Mouse (Mus musculus): ENCODE measurements at regions not wholly inside any gene's neighbourhood (a gene's known extent, or its start where the extent isn't known, plus 50 kb on each side); places are given as distances from the start of the nearest gene placed in this dataset.
A peak's percentile ranks its signal among the peaks of the same experiment; 100 is the strongest.

DNA sequence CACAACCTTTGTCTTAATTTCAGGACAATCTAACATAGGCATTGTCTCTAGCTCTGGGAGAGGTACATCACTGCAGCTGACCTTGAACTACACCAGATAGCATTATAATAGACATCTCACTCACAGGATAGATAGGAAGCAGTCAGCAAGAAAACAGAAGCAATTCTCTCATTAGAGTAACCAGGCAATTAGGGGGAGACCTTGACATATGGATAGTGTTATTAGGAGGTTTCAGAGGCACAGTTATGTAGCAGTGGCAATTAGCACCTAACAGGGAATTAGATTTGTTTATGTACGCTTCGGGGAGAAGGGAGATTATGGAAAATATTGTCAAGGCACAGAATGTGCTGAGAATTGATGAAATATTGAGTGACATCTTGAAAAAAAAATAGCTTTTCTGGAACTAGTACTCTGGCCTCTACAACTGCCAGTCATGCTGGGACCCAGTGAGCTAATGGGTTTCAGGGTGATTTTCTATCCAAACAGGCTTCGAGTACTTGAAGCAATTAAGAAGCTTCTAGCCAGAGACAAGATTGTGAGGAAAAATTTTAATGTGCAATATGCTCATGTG, 216.8 kb upstream of the Aco1 start:
- DNase-seq (ENCODE audit: low spot score) = no peak

DNA sequence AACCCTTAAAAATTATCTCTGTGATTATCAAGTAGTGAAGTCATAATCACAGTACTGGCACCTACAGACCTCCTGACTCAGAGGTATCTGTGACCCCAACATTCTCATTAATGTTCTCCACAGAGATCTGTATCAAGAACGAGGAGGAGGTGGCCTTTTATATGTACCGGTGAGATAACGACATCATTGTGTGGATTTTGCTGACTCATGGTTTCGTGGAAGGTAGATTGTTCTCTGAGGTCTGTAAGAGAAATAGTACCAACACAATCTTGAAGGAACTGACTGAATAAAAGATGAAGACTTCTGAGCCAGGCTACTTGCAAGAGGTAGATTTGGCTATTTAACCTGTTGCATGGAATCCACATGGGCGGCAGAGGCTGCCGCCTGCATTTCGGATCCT, 216.3 kb upstream of the Aco1 start:
- no peak for DNase-seq (ENCODE audit: low spot score)

DNA sequence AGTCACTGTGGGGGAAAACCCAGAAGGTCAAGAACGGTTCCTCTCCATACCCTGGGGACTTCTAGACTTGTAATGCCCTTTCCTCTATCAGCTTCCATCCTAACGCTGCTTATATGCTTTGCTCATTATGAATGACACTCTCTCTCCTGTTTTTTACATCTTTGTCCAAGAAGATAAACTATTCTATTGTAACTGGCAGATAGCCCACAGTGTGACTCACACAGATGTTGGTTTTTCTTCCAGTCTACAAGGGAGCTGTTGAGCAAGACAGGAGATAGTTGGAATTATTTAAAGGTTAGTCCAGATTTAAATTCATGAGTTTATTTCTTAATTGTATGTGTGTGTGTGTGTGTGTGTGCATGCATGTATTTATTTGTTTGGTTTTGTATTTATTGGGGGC, 214.4 kb upstream of the Aco1 start:
- no peak for DNase-seq (ENCODE audit: low spot score)

DNA sequence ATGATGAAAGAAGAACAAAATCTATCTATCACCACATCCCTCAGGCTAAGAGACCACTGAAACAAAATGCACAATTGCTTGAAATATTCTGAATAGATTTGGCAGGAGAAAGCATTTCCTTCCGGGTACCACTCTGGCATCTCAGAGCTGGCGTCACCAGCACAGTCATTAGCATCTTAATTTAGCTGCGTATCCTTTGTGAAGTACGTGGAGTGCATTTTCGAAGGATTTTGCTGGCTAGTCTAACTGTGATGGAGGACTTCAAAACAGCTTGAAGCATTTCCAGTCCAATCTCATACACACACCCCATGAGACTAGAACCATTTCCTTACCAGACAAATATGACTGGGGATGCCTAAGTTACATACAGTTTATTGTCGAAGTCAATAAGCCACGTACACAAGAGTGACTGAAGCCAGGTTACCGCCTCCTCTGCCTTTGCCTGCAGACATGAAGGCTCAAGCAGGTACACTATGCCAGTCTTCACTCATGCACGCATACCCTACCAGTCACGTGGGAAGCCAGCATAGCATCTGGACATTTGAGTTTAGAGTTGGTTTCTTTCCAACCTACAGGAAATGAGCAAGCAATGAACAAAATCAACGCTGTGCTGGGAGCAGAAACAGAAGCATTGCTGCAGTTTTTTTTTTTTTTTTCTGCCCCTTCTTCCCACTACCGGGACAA, 208.7 kb upstream of the Aco1 start:
- DNase-seq (ENCODE audit: low spot score) = no peak

DNA sequence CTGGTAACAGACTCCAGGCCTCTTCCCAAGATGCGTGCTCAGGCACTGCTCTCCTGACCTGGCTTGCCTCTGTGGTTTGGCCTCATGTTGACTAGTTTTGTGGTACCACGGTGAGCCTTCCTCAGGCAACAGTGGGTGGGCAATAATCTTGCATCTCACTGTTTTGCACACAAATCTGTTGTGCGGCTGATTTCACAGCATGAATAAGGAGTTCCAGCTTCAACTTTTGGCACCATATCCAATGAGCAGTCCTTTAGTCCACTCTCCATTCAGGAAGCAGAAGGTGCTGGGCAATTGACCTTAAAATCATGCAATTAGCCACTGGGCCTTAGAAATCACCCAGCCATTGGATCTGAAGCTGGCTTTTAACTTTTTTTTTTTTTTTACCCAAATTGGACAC, 184.2 kb upstream of the Aco1 start:
- DNase-seq (ENCODE audit: low spot score) = no peak

DNA sequence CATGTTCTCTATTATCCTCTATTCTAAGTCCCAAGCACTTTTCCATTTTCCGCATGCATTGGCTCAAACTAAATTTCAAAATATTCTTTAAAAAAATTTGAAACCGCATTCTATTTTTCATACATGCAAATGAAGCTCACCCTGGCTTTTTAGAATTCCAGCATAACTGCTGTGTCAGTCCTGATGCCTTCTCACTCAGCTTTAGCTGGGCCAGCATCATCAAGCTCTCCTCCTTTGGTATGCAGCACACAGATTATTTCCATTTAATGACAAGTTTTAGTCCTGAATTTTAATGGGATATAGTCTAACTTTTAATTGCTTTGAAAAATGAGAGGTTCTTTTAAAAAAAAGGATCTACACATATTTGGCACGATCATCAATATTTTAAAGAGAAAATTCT, 174.9 kb upstream of the Aco1 start:
- no peak for DNase-seq (ENCODE audit: low spot score)

DNA sequence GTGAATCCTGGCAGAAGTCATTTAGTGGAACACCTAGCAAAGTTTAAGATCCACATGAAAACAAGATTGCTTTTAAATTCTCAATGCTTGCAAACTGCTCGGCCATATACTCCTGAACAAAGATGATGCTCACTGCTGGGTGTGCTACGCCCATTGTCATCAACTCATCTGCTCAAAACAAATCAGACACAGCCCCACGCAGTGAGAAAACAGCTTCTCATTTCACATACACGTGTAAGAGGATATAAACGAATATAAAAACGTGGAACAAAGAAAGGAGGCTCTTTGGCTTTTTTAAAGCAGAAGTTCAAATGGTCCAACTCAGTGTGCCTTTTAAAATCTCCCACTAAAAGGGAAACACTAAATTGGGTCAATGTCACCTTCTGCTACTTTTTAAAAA, 151.5 kb upstream of the Aco1 start:
- DNase-seq (ENCODE audit: low spot score) = no peak

DNA sequence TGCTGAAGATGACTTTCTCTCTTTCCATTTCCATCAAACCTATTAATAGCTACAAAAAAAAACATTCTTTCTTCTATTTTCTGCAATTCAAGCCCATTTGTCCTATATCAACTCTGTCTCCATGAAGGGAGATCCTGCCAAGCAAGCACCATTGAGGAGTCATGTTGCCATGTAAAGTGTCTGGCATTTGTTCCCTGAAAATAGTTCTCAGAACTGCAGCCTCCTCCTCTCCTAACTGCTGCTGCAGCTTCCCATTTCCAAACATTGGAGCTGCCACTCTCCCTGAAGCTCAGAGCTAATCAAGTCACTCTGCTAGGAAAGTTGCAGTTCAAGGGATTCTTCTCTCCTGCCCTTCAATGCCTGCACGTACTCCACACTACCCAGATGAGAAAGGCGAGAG, 151.0 kb upstream of the Aco1 start:
- no peak for DNase-seq (ENCODE audit: low spot score)

DNA sequence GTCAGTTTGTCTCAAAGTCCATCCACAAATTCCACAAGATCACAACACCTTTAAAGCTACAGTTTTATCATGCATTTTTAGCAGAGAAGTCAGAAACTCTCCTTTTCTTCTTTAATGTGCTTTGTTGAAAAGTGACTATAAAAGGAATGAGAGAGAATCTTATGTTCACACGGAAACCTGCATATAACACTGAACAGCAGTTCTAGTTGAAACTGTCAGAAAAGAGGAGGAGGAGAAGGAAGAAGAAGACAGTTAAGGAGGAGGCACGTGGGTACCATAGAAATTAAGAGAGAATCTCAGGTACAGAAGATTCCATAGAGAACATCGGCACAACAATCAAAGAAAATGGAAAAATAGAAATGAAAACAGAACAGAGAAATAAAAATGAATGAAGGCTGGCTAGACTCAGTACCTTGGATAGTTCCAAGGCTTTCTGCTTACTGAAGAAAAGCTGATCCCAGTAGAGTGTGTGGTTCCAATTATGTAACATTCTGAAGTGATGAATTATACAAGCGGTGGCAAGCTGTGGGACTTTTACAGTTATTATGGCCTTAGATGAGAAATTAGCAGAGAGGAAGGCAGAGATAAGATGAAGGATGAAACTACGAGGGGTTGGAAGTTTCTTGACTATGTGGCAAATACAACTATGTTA, 144.0 kb upstream of the Aco1 start:
- no peak for DNase-seq (ENCODE audit: low spot score)

DNA sequence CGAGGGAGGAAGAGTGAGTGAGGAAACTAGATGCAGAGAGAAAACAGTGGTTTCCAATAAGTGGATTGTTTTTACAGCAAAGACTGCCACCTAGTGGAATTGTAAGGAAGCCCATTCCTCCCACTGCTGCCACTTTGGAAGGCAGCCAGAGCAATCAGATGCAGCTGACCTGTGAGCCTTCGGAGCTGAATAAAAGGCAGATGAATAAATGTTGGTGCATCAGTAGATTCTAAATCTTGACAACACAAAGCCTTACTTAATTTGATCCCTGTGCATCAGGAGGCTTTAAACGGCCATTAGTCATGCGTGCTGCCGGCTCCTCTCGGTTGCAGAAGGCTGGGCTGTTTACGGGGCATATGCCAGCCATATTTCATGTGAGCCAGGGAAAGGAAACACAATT, 128.2 kb upstream of the Aco1 start:
- DNase-seq (ENCODE audit: low spot score) = peak; percentile 88

DNA sequence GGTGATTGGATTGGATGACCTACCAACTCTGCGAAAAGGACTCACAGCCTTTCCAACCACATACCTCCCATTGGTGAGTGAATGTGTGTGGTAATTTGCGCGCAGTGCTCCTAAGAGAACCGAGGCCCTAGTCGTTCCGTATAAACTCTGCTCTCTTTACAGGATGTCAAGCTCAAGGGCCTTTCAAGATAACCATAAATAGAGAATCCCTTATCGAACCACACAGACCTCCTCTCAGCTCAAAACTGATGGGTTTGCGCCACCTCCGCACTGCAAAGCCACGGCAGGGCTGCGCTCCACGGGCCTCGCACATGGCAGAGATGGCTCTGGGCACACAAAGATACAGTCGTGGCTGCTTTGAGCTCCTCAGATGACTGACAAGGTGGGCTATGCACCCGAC, 126.0 kb upstream of the Aco1 start:
- no peak for DNase-seq (ENCODE audit: low spot score)

DNA sequence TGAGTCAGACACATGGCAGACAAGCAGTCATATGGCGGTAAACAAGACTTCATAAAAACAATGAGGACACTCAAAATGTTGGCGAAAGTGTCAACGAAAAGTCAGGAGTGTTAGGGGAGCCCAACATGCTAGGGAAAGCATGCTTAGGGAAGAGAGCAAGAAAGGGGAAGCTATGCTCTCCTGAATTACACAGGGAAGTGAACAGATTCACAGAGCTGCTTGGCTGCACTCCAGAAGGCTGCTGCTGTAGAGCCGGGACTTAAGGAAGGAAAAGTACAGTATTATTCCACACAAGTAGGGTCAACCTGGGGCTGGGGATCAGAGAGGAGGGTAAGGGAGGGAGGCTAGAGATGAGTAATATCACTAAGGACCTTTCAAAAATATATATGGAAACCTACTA, 124.7 kb upstream of the Aco1 start:
- no peak for DNase-seq (ENCODE audit: low spot score)

DNA sequence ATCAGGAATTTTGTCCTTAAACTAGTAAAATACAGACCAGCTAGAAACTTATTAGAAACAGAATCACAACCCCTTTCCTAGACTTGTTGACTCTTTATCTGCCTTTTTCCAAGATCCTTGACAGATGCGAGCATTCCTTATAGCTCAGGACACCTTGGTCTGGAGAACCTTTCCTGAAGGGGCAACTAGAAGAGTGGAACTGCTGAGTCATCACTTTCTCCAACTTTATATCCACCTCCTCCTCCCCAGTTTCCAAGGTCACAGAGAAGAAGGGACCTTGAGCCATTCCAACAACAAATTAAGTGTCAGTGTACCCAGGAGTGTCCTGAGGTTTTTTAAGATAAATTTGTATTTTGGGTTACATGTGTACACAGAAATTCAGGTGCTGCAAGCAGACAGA, 111.5 kb upstream of the Aco1 start:
- DNase-seq (ENCODE audit: low spot score) = no peak

DNA sequence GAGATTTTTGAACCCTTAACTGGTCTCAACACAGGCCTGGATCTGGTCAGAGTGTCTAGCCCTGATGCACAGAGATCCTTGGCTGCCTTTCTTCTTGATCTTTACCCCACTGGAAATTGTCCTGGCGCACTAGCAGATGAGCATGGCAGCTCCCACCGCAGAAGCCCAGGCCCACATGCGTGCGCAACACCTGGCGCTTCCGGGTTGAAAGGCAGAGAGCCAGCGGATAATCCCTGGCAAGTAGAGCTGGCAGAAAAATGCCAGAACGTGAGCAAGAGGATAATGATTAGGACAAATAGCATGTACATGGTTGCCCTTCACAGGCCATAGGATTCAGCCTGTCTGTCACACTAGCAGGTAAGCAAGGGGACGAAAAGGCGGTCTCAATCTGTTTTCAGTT, 95.0 kb upstream of the Aco1 start:
- no peak for DNase-seq (ENCODE audit: low spot score)

DNA sequence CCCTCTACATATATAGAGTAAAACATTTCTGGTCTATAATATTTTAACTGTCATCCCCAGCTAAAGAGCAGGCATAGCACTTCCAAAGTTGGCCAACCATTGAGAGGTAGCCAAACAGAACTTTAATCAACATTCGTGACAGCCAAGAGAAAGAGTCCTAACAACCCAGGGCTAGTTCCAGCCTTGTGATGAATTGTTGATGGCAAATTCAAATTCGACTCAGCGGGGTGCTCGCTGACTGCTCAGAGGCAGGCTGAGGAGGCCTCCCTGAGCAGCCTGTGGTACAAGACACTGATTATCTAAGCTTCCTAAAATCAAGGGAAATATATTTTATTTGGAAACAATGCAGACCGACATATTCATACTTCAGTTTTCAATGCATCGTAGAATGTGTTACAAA, 93.8 kb upstream of the Aco1 start:
- no peak for DNase-seq (ENCODE audit: low spot score)

DNA sequence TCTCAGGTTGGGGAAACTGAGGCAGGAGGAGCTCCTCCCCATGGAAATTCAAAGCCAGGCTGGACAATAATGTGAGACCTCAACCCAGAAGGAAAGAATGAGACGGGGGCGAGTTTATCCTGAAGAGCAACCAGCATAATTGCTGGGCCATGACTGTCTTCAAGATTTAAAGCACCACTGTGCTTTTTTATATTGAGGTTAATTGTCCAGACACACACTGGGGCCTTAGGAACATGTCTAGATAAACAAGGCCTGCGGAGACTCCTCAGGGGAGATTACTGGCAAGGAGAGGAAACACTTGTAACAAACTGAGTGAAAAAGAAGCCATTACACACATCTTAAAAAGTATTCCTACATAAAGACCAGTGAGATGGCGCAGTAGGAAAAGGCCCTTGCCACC, 91.0 kb upstream of the Aco1 start:
- DNase-seq (ENCODE audit: low spot score) = no peak

DNA sequence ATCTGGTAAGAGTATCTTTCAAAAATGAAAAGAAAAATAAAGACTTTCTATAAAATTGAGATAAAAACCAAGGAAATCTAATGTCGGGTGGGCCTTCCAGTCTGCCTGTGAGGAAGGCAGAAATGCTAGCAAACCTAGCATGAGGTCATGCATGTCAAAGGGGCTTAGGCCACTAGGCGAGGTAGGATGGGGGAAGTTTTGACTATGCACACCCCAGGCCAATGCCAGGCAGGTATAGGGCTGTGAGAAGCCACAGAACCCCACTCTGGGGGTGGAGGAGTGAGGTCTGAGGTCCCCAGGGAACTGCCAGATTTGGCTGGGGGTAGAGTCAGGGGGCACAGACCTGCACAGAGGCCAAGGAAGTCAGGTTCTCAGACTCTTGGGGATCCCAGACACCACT, 89.5 kb upstream of the Aco1 start:
- DNase-seq (ENCODE audit: low spot score) = no peak

DNA sequence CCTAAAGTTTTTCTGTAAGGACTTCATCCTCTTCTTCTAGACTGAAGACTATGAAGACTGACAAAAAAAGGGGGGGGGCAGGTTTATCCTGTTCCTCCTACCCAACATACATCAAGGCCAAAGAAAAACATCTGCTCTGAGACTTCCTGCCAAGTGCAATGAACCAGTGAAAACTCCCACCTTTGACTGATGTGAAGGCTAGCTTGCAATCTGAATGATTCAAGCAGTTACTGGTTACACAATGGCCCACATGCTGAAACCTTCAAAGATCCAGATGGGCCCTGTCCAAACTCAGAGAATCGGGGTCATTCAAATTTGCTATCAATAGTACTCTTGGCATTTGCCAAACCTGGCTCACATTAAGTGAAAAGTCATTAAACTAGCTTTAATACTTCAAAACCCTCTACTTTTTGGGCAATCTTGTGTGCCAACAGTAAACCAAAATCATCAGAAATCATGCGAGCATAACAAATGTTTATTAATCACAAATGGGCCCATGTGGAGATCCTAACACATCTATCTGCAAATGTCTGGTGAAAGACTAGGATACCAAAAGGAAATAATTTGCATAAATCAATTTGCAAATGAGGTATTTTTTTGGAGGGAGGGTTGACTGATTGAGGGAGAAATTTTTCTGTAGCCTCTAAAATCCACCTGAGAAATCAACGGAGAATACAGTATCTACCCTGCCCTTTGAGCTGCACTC, 79.0 kb upstream of the Aco1 start:
- no peak for DNase-seq (ENCODE audit: low spot score)

DNA sequence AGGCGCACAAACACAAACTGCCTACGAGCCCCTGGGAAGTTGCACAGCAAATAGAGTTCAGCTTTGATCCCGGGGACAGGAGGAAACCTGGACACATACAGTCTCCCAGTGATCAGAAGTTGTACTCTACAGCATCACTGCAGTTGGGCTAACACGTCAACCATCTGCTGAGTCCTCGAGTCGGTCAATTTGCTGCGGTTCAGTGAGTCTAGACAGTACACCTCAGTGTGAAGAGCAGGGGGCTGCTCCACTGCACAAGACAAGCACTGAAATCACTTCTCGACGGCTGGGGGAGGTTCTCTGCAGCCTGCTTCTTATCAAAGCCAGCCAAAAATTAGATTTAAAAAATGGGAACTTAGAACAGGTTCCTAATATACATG, 78.4 kb upstream of the Aco1 start:
- DNase-seq (ENCODE audit: low spot score) = no peak

DNA sequence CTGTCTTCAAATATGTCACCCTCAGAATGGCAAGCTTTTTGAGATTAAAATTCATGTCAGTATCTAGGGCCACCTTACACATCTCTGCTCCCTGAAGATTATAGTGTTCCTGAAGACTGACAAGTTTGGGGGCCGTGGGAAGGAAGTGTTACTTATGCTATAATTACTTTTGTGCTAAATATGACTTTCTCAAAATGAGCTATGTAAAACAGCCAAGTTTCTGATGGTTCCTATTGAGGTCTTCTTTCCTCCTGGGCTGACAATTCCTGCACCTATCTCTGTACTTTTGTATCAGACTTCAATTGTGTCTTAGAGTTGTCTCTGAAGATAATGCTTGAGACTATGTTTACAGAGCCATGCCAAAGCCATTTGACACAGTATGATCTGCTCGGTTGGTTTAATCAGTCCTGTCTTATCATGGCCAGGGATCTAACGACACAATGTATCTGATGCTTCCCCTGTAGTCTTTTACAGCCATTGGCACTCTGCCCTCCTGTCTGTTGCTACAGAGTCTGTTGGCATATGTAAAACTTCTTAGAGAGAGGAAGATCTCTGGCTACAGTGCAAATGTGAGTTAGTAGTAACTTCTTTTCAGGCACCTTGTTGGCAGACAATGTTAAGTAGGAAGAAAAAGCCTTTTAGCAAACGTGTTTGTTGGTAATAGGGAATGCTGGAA, 71.8 kb upstream of the Aco1 start:
- DNase-seq (ENCODE audit: low spot score) = no peak

DNA sequence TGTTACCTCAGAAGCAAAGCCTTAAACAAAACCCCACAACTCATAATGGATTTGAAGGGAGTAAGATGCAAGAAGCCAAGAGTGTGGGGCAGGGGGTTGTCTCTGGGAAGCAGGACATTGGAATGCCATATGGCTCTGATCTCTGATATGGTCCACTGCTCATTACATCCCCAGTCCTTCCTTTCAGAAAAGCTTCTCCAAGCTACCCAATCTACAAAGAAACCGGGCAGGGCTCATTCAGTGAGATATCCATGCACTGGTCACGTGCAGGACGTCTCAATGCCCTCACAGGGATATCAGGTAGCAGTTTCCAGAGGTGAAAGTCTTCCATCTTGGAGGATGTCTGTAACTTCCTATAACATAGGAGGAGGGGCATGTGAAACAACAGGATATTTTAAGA, 61.8 kb upstream of the Aco1 start:
- no peak for DNase-seq (ENCODE audit: low spot score)

DNA sequence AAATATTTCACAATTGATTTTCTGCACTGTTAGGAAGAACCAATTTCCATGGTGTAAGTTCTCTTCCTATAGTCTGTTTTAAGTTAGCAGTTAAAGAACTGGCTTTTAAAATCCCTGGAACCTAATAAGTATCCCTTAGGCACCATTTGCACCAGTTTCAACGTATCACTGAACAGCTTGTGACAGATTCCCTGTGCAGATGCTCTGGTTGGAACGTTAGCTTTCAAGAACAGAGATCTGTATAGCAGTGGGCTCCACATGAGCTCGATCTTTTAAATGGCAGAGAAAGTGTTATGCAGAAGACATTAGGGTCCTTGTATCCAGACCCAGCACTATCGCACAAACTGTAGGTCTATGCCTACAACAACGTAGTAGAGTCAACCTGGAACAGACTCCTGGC, 52.6 kb upstream of the Aco1 start:
- DNase-seq (ENCODE audit: low spot score) = no peak
